In genomic region chr3:106565876-106566275, GRCm38 (mm10) we compare ENCODE assay signal across 17 mouse cellular contexts.
"Had no signal": no experiment of that assay in that cellular context is flagged by ENCODE, and none has a peak within 500 bp of the region (broad histone marks: within the 10 kb centered on the region; RNA-seq: fewer than 3 reads in every experiment).

No protein-coding gene starts in this region.

- H3K4me2 ChIP-seq: lung, embryonic 15.5 days; midbrain, embryonic 11.5 days; midbrain, embryonic 13.5 days; midbrain, embryonic 15.5 days; neural tube, embryonic 12.5 days; stomach, embryonic 15.5 days had no signal

- H3K27me3 ChIP-seq: lung, embryonic 15.5 days; megakaryocyte, embryonic 14.5 days; midbrain, embryonic 13.5 days; midbrain, embryonic 15.5 days; neural tube, embryonic 12.5 days; stomach, embryonic 15.5 days had no signal

- DNase-seq: lung, adult 2 months; lung, postnatal 14 days; lung, postnatal 36 days; right cerebral cortex, postnatal 14 days; thymus, adult 2 months; thymus, postnatal 25 days; thymus, postnatal 4 days had no signal

- ATAC-seq: lung, postnatal 0 days; midbrain, embryonic 13.5 days; midbrain, embryonic 15.5 days had no signal

- H3K36me3 ChIP-seq: stomach, embryonic 15.5 days had no signal

- H3K9me3 ChIP-seq: lung, embryonic 15.5 days; megakaryocyte, embryonic 14.5 days; midbrain, embryonic 13.5 days; midbrain, embryonic 15.5 days; neural tube, embryonic 12.5 days; stomach, embryonic 15.5 days had no signal

- H3K9ac ChIP-seq: lung, embryonic 15.5 days; midbrain, embryonic 13.5 days; midbrain, embryonic 15.5 days; neural tube, embryonic 12.5 days; stomach, embryonic 15.5 days had no signal

- H3K4me1 ChIP-seq: lung, embryonic 15.5 days; megakaryocyte, embryonic 14.5 days; midbrain, embryonic 13.5 days; midbrain, embryonic 15.5 days; neural tube, embryonic 12.5 days; stomach, embryonic 15.5 days had no signal

- H3K27ac ChIP-seq: lung, embryonic 15.5 days; macrophage; midbrain, embryonic 13.5 days; midbrain, embryonic 15.5 days; neural tube, embryonic 12.5 days; stomach, embryonic 15.5 days; stomach, postnatal 0 days had no signal

- H3K4me3 ChIP-seq: lung, embryonic 15.5 days; megakaryocyte, embryonic 14.5 days; midbrain, embryonic 13.5 days; midbrain, embryonic 15.5 days; neural tube, embryonic 12.5 days; stomach, embryonic 15.5 days had no signal
